Mouse (Mus musculus) embryo, embryonic 9.5 days (tissue): Measurements from ENCODE around the gene Hoxb5.

Experiments
- DNase-seq: peaks from one replicate; pipeline ENCODE4 v3.0.0-alpha.2; 2017; ENCODE audit errors: extremely low spot score

The Hoxb5 gene

GRCm38 (mm10) chr11:96338957-96339855 is 36.1 kb downstream of the Hoxb5 start:
- no peak for DNase-seq

GRCm38 (mm10) chr11:96340698-96341365 is 37.7 kb downstream of the Hoxb5 start:
- DNase-seq, result no peak

- DNase-seq, result no peak
Measured at GRCm38 (mm10) chr11:96341701-96342575, 38.8 kb downstream of the Hoxb5 start.

- no peak for DNase-seq
Measured at GRCm38 (mm10) chr11:96342576-96342930, 39.4 kb downstream of the Hoxb5 start.

- no peak for DNase-seq
Measured at GRCm38 (mm10) chr11:96343206-96343745, 40.1 kb downstream of the Hoxb5 start.

GRCm38 (mm10) chr11:96344061-96344877 is 41.1 kb downstream of the Hoxb5 start:
- no peak for DNase-seq

- DNase-seq, result no peak
Measured at GRCm38 (mm10) chr11:96344878-96345159, 41.7 kb downstream of the Hoxb5 start.

GRCm38 (mm10) chr11:96345220-96345892 is 42.2 kb downstream of the Hoxb5 start:
- peak; percentile 55 for DNase-seq

- peak; percentile 62 for DNase-seq
Measured at GRCm38 (mm10) chr11:96345893-96346806, 43.0 kb downstream of the Hoxb5 start.

GRCm38 (mm10) chr11:96346916-96347520 is 43.9 kb downstream of the Hoxb5 start:
- DNase-seq, result no peak

- no peak for DNase-seq
Measured at GRCm38 (mm10) chr11:96347717-96348116, 44.6 kb downstream of the Hoxb5 start.

- peak; percentile 72 for DNase-seq
Measured at GRCm38 (mm10) chr11:96348141-96348928, 45.2 kb downstream of the Hoxb5 start.

- no peak for DNase-seq
Measured at GRCm38 (mm10) chr11:96348988-96349387, 45.9 kb downstream of the Hoxb5 start.

- peak; percentile 85 for DNase-seq
Measured at GRCm38 (mm10) chr11:96349491-96350340, 46.6 kb downstream of the Hoxb5 start.

GRCm38 (mm10) chr11:96350341-96350624 is 47.1 kb downstream of the Hoxb5 start, which contains the start of gene Hoxb2:
Gene Hoxb2 (plus strand): TSS chr11:96350525.
- DNase-seq, result no peak

GRCm38 (mm10) chr11:96350791-96351190 is 47.7 kb downstream of the Hoxb5 start:
- DNase-seq, result no peak

- peak; percentile 56 for DNase-seq
Measured at GRCm38 (mm10) chr11:96351312-96351711, 48.2 kb downstream of the Hoxb5 start.
